Mouse (Mus musculus) effector memory CD4-positive, alpha-beta T cell, adult 7 months (primary cell): ENCODE data around the gene Gm11213. TPM values are rescaled to one million over a fixed set of nuclear protein-coding genes. Genes with fewer than 3 reads are reported as not detected.

Source experiments
- polyA plus RNA-seq: library from polyadenylated mRNA; unstranded; fragments of 100-300 nt; shearing (Covaris generic); gene quantifications from one replicate; pipeline ENCODE4 v1.2.1, GENCODE M21; 2017

Gm11213 gene
- polyA plus RNA-seq, result not detected

GRCm38 (mm10) chr4:63604945-63605344 lies at the start of gene Gm11213:
Gene Gm11213 (minus strand): TSS chr4:63605261.

GRCm38 (mm10) chr4:63622378-63622835 lies 17.3 kb upstream of the Gm11213 start, which contains the start of gene Tex48:
Gene Tex48 (minus strand): TSS chr4:63622428.

GRCm38 (mm10) chr4:63558407-63559081 lies 46.5 kb downstream of the Gm11213 start, which contains the start of gene Tmem268:
Gene Tmem268 (plus strand): TSS chr4:63558781.

Other genes with a start within 250 kb of the Gm11213 start
- gene Orm3, start 249.1 kb downstream of the Gm11213 start, polyA plus RNA-seq, result not detected
- 0.60 TPM for gene Orm2, start 242.8 kb downstream of the Gm11213 start, polyA plus RNA-seq
- 336 TPM for gene Akna, start 201.9 kb downstream of the Gm11213 start, polyA plus RNA-seq
- gene Whrn, start 109.3 kb downstream of the Gm11213 start, polyA plus RNA-seq, result 5.0 TPM
- 112 TPM for gene Atp6v1g1, start 60.5 kb downstream of the Gm11213 start, polyA plus RNA-seq
- 19.9 TPM for gene Tmem268, start 46.5 kb downstream of the Gm11213 start, polyA plus RNA-seq
- not detected for gene Tex48, start 17.2 kb upstream of the Gm11213 start, polyA plus RNA-seq
- not detected for gene Gm11214, start 58.1 kb upstream of the Gm11213 start, polyA plus RNA-seq
- gene Tnfsf15, start 139.9 kb upstream of the Gm11213 start, polyA plus RNA-seq, result 0.63 TPM